Mouse (Mus musculus) kidney, postnatal 0 days (tissue): ENCODE measurements at regions not wholly inside any gene's neighbourhood (a gene's known extent, or its start where the extent isn't known, plus 50 kb on each side); places are given as distances from the start of the nearest gene placed in this dataset.
"Not testable (repeated sequence)": the region's sequence is repeated elsewhere in the genome, so short reads cannot be mapped to it uniquely, and the experiment has no call there.

Source experiments
- ATAC-seq: fragments of 200-750 bp; cut with Nextera tagmentation; replicated peaks from 2 replicates; pipeline ENCODE4 v1.8.0; 2017; ENCODE audit warnings: low read depth, moderate number of reproducible peaks, moderate TSS enrichment, moderate library complexity; ENCODE audit not compliant: low FRiP score
- DNase-seq: peaks from one replicate; pipeline ENCODE4 v3.0.0-alpha.2; 2016; ENCODE audit warnings: low spot score
- H3K27ac ChIP-seq: fragments of 300-500 bp; sonication (generic); 2 replicates; pipeline ENCODE4 v1.5.1; 2014; ENCODE audit warnings: mild to moderate bottlenecking
- H3K27me3 ChIP-seq: fragments of 300-500 bp; sonication (generic); 2 replicates; pipeline ENCODE4 v1.6.1; 2014; ENCODE audit warnings: low read length, mixed read lengths; ENCODE audit not compliant: insufficient read depth
- H3K36me3 ChIP-seq: fragments of 300-500 bp; sonication (generic); 2 replicates; pipeline ENCODE4 v1.6.1; 2014; ENCODE audit warnings: low read length, mixed read lengths; ENCODE audit not compliant: insufficient read depth
- H3K4me1 ChIP-seq: fragments of 300-500 bp; sonication (generic); replicated peaks from 2 replicates; pipeline ENCODE4 v1.6.1; 2014; ENCODE audit warnings: antibody characterized with exemption, low read length, mixed read lengths; ENCODE audit not compliant: insufficient read depth
- H3K4me2 ChIP-seq: fragments of 300-500 bp; sonication (generic); 2 replicates; pipeline ENCODE4 v1.6.1; 2014; ENCODE audit warnings: mild to moderate bottlenecking, low read length, moderate library complexity, mixed read lengths
- H3K4me3 ChIP-seq: fragments of 300-500 bp; sonication (generic); replicated peaks from 2 replicates; pipeline ENCODE4 v1.5.1; 2014; ENCODE audit warnings: low read depth, low read length
- H3K9ac ChIP-seq: fragments of 300-500 bp; sonication (generic); 2 replicates; pipeline ENCODE4 v1.6.1; 2014; ENCODE audit warnings: low read depth, low read length
- H3K9me3 ChIP-seq: fragments of 300-500 bp; sonication (generic); replicated peaks from 2 replicates; pipeline ENCODE4 v1.6.1; 2016; ENCODE audit warnings: low read length, inconsistent platforms, mixed read lengths
- CTCF ChIP-seq: IDR thresholded peaks from 2 replicates; pipeline ENCODE4 v1.5.1; 2016; ENCODE audit warnings: antibody characterized with exemption, low read depth, mild to moderate bottlenecking, moderate library complexity
- whole genome bisulfite sequencing: fragments of 180-500 bp; shearing (Covaris S2); extraction: QIAGEN DNeasy Blood & Tissue Kit; methylation state at CpG from one replicate; pipeline ENCODE4 v1.1.7; 2014; 5-methylcytosine and 5-hydroxymethylcytosine counted together

DNA sequence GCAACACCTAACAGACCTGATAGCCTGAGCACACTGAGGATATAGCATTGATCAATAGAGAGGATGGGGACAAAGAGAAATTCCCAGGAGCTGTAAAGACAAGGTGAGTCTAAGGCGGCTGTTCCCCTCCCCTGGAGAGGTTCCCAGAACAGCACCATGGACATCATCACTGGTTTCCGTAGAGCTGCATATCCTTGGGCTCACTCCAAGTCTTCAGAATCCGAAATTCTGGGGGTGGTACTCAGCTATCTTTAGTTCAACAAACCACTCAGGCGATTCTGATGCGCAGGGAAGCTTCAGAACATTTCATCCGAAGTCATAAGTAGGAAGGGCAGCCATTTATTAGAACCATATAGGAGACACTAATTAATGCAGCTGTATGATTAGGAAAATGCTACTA is 327.4 kb downstream of the Zpld1 start:
- no peaks in the 10 kb centered on the region for H3K36me3 ChIP-seq
- no peak overlapping the region for H3K27ac ChIP-seq
- no peak overlapping the region for H3K4me3 ChIP-seq
- DNase-seq (no peak), ATAC-seq (no peak)
- H3K4me2 ChIP-seq, result no peak overlapping the region
- H3K27me3 ChIP-seq, result no peaks in the 10 kb centered on the region
- TF ChIP-seq CTCF, result no peak
- no peaks in the 10 kb centered on the region for H3K4me1 ChIP-seq
- no peak overlapping the region for H3K9ac ChIP-seq
- 79% methylated on average over 6 of the region's 6 CpGs for WGBS
- no peaks in the 10 kb centered on the region for H3K9me3 ChIP-seq

DNA sequence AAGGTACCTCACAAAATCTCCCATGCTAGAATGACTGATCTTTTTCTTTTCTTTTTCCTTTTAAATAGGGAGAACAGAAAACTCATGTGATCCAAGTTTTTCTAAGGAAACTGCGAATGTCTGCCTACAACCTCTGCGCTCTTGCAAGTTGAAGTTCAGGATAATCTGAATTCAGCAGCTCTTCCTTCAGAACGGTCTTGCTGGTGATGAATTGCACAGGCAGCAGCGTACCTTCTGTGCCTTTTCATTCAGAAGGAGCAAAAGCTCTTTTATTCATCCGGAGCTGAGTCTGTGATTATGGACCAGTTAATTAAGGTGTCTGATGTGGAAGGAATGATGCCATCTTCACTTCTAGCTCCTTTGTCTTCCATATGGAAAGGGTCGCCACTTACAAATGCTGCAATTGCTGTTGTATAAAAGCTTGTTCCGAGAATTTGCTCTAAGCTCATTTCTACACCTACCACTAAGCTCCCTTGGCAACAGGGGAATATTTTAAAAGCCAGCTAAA is 353.9 kb downstream of the Zpld1 start:
- no peaks in the 10 kb centered on the region for H3K36me3 ChIP-seq
- 83% methylated on average over 7 of the region's 7 CpGs for WGBS
- H3K27me3 ChIP-seq, result no peaks in the 10 kb centered on the region
- H3K27ac ChIP-seq, result no peak overlapping the region
- no peaks in the 10 kb centered on the region for H3K9me3 ChIP-seq
- no peak for TF ChIP-seq CTCF
- DNase-seq (no peak), ATAC-seq (no peak)
- no peaks in the 10 kb centered on the region for H3K4me1 ChIP-seq
- H3K4me2 ChIP-seq, result no peak overlapping the region
- no peak overlapping the region for H3K9ac ChIP-seq
- no peak overlapping the region for H3K4me3 ChIP-seq

DNA sequence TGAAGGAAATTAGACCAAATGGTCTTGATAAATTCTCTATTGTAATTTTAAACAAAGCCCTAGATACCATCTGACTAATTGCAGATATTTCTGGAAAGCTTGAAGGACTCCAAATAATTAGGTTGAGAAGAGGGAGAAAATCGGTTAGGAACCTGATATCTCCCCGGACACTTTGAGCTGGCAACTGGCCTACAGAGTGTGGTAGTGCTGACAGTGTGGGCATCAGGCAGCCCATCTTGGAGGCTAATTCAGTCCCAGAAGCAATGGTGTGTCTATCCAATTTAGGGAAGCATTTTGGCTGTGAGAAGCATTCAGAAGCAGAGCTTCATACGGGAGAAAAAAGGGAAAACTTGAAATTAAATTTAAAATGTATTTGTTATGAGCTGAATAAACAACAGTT is 369.5 kb downstream of the Zpld1 start:
- Histone ChIP-seq H3K4me1 (no peaks in the 10 kb centered on the region), H3K4me2 (no peak overlapping the region), H3K4me3 (no peak overlapping the region), H3K9ac (no peak overlapping the region), H3K36me3 (no peaks in the 10 kb centered on the region), H3K27me3 (no peaks in the 10 kb centered on the region), H3K27ac (no peak overlapping the region), H3K9me3 (no peaks in the 10 kb centered on the region)
- DNase-seq, result no peak
- no peak for TF ChIP-seq CTCF
- 79% methylated on average over 3 of the region's 3 CpGs for WGBS
- ATAC-seq, result no peak

DNA sequence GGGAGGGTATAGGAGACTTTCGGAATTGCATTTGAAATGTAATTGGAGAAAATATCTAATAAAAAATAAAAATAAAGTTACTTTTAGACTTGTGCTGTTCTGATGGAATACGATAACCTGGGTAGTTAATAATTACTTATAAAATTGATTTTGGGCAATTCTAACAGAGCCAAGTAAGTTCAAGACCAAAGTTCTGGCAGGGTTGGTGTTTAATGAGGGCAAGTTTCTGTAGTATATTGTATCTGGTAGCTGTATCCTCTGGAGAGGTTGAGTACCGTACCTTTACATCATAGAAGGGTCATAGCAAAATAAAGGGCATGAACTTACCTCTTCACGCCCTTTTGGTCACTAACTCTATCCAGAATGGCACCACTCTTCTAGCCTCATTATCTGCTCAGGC is 394.9 kb downstream of the Zpld1 start:
- H3K9me3 ChIP-seq, result no peaks in the 10 kb centered on the region
- no peak for ATAC-seq

DNA sequence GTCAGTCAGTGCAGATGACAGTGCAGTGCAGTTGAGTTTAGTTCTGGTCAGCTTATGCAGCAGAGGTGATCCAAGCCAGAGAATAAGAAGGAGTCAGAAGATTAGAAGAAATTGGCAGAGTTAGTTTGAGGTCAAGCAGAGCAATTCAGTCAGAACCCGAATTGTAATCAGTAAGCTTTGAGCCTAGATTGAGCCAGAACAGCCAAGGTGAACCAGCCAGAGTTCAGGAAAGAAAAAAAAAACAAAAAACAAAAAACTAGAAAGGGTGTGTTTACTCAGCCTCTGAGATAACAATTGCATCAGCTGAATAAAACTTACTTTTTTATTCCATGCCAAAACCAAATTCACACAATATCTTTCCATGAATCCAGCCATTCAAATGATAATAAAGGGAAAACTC is 396.3 kb downstream of the Zpld1 start:
- Histone ChIP-seq H3K9ac (no peak overlapping the region), H3K4me2 (no peak overlapping the region), H3K9me3 (no peaks in the 10 kb centered on the region), H3K36me3 (no peaks in the 10 kb centered on the region), H3K4me1 (no peaks in the 10 kb centered on the region), H3K27me3 (no peaks in the 10 kb centered on the region), H3K4me3 (no peak overlapping the region), H3K27ac (no peak overlapping the region)
- 59% methylated on average over 1 of the region's 1 CpGs for WGBS
- no peak for DNase-seq
- no peak for TF ChIP-seq CTCF
- ATAC-seq, result no peak

More for the DNA sequence above, 394.9 kb downstream of the Zpld1 start:
- Histone ChIP-seq H3K27me3 (no peaks in the 10 kb centered on the region), H3K36me3 (no peaks in the 10 kb centered on the region), H3K9ac (no peak overlapping the region), H3K27ac (no peak overlapping the region), H3K4me1 (no peaks in the 10 kb centered on the region), H3K4me2 (no peak overlapping the region), H3K4me3 (no peak overlapping the region)
- no peak for TF ChIP-seq CTCF
- 92% methylated on average over 4 of the region's 4 CpGs for WGBS
- no peak for DNase-seq

DNA sequence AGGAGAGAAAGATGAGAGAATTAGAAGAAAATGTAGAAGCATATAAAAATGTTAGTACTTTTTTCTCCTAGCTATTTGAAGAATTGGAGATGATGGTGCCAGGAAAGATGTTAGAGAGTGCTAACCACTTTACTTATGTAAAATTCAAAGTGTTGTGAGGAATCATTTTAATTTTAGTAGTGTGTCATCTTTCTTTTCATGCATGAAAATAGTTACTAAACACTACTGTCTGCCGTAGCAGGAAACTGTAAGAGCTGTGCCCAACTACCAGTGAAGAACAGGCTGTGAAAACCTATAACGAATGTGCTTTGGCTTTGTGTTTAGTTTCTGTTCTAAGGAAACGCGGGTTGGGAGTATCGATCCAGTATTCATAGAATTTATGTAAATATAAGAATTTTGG is 403.1 kb downstream of the Zpld1 start:
- no peaks in the 10 kb centered on the region for H3K9me3 ChIP-seq
- H3K36me3 ChIP-seq, result no peaks in the 10 kb centered on the region
- 90% methylated on average over 5 of the region's 5 CpGs for WGBS
- no peak overlapping the region for H3K4me3 ChIP-seq
- ATAC-seq (no peak), DNase-seq (no peak)
- H3K4me2 ChIP-seq, result no peak overlapping the region
- TF ChIP-seq CTCF, result no peak
- no peaks in the 10 kb centered on the region for H3K4me1 ChIP-seq
- no peak overlapping the region for H3K9ac ChIP-seq
- no peaks in the 10 kb centered on the region for H3K27me3 ChIP-seq
- H3K27ac ChIP-seq, result no peak overlapping the region

DNA sequence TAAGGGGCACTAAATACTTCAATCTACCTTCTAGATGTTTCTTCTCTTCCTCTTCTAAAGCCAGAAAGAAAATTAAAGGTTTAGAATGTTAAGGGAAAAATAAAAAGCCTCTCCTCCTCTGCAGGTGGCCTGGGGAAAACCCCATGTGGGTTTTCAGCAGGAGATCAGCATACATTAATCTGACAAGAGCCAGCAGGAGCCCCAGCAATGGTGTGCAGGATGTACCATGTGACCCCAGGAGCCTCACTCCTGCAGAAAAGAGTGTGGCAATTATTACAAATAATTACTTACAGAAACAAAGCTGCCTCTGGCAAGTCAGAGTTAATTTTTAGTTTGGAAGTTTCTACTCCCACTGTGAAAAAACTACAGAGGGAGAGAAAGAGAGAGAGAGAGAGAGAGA is 440.4 kb downstream of the Zpld1 start:
- Histone ChIP-seq H3K4me2 (no peak overlapping the region), H3K4me1 (no peaks in the 10 kb centered on the region), H3K9me3 (no peaks in the 10 kb centered on the region), H3K27me3 (no peaks in the 10 kb centered on the region), H3K36me3 (no peaks in the 10 kb centered on the region), H3K9ac (no peak overlapping the region), H3K27ac (no peak overlapping the region), H3K4me3 (no peak overlapping the region)
- no peak for DNase-seq
- TF ChIP-seq CTCF, result no peak
- no peak for ATAC-seq

DNA sequence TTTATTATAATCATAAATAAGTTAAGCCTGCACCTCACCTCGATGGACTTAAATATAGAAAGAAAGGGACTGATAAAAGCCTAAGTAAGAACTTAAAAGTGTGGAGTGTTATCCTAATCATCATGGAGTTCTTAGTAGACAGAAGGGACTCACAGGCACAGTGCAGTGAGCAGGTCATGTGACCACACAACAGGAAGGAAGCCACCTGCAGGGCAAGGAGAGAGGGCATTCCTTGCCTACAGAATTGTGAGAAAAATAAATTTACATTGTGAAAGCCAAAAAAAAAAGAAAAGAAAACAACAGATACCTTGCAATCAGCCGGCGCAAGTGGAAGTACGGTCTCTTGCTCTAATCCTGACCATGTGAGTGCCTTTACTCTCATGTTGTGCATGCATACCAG is 454.8 kb downstream of the Zpld1 start:
- not testable (repeated sequence) for H3K4me1 ChIP-seq, DNase-seq, H3K9me3 ChIP-seq, H3K36me3 ChIP-seq, H3K4me2 ChIP-seq, H3K9ac ChIP-seq, ATAC-seq, H3K27ac ChIP-seq, H3K4me3 ChIP-seq, H3K27me3 ChIP-seq
- 93% methylated on average over 3 of the region's 4 CpGs for WGBS
